Mouse (Mus musculus) kidney, adult 2 months (tissue): ENCODE results near the gene Capn15. TPM values are rescaled to one million over a fixed set of nuclear protein-coding genes. Genes with fewer than 3 reads are reported as not detected.

Experiments used
- DNase-seq: peaks from one replicate; pipeline ENCODE4 v3.0.0; 2021
- H3K27ac ChIP-seq: fragments of 200-500 bp; 2 replicates; pipeline ENCODE4 v1.5.1; 2012; ENCODE audit warnings: low read depth, low read length, control low read depth, inconsistent platforms; ENCODE audit not compliant: insufficient read depth
- H3K27me3 ChIP-seq: fragments of 200-500 bp; replicated peaks from 2 replicates; pipeline ENCODE4 v1.6.1; 2012; ENCODE audit warnings: mild to moderate bottlenecking, moderate library complexity, low read length, inconsistent platforms; ENCODE audit not compliant: control insufficient read depth, insufficient read depth
- H3K36me3 ChIP-seq: fragments of 200-500 bp; 2 replicates; pipeline ENCODE4 v1.6.1; 2012; ENCODE audit warnings: mild to moderate bottlenecking, moderate library complexity, low read length, inconsistent platforms; ENCODE audit not compliant: control insufficient read depth, insufficient read depth
- H3K4me1 ChIP-seq: fragments of 200-500 bp; 2 replicates; pipeline ENCODE4 v1.6.1; 2011; ENCODE audit warnings: low read length; ENCODE audit not compliant: control insufficient read depth, insufficient read depth
- H3K4me3 ChIP-seq: fragments of 200-500 bp; 2 replicates; pipeline ENCODE4 v1.5.1; 2011; ENCODE audit warnings: mild to moderate bottlenecking, low read depth, low read length, control low read depth; ENCODE audit not compliant: insufficient read depth
- CTCF ChIP-seq: fragments of 200-500 bp; conservative IDR thresholded peaks from 2 replicates; pipeline ENCODE4 v1.5.1; 2011; ENCODE audit warnings: low read depth, mild to moderate bottlenecking, control low read depth, low read length, moderate library complexity, mixed read lengths; ENCODE audit not compliant: insufficient read depth, insufficient read length
- POLR2A ChIP-seq: fragments of 200-500 bp; IDR thresholded peaks from one replicate; pipeline ENCODE4 v1.6.1; 2011; ENCODE audit warnings: low read depth, low read length, control low read depth
- WGBS: fragments of 180-500 bp; shearing (Covaris S2); methylation state at CpG from one replicate; pipeline ENCODE4 v1.1.7; 2018; 5-methylcytosine and 5-hydroxymethylcytosine counted together
- polyA plus RNA-seq: library from polyadenylated mRNA; depleted of rRNA; stranded (reverse); fragments of >200 nt; gene quantifications from 2 replicates; pipeline ENCODE4 v1.2.3, GENCODE M21; 2012

The Capn15 gene
- polyA plus RNA-seq, 1 experiment, result 24.0 TPM

DNA sequence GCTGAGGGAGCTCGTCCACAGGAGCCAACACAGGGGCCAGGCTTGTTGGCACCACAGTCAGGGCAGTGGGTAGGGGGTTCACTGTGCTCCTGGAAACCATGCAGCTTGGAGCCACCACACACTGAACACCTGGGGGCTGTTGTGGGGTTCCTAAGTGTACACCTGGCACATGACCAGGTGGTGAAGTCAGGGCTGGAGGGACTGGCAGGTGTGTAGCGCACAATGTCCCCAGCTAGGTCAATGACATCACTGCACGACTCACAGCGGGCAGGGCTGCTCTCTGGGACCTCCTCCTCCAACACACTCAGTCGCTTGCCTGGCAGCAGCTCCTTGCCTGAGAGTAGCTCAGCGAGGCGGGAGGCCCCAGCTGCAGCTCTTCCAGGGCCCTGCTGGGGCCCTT lies 21.3 kb downstream of the Capn15 start:
- TF ChIP-seq POLR2A (no peak), CTCF (no peak)
- 80% methylated on average over 7 of the region's 7 CpGs for WGBS
- no peak overlapping the region for H3K27ac ChIP-seq
- H3K27me3 ChIP-seq, result no peaks in the 10 kb centered on the region
- H3K4me1 ChIP-seq, result peaks cover 14% of the 10 kb centered on the region
- DNase-seq, result no peak
- no peak overlapping the region for H3K4me3 ChIP-seq
- no peaks in the 10 kb centered on the region for H3K36me3 ChIP-seq

DNA sequence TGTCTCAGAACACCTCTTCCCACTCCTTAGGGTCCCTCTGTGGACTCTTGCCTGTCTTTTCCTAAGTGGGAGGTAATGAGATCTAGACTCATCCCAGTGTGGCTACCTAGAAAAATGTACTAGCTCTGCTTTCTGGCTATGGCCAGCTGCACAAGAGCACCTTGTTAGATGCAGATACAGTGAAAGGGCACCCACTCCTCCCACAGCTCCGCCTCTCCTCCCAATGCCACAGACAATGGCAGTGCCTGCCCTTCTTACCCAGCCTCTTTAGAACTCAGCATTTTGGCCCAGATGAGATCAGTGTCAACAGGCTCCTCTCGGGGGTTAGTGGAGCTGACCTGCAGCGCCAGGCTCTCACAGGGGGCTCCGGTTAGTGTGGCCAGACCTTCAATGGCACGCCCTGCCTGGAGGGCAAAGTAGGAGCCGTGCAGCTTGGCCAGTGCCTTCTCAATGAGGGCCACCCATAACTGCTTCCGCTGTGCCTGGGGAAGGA lies 23.1 kb downstream of the Capn15 start:
- Histone ChIP-seq H3K27me3 (no peaks in the 10 kb centered on the region), H3K27ac (no peak overlapping the region), H3K36me3 (no peaks in the 10 kb centered on the region), H3K4me3 (no peak overlapping the region), H3K4me1 (0 out of 2 replicates have a peak, but pooled peaks cover 2% of the 10 kb centered on the region)
- no peak for DNase-seq
- TF ChIP-seq POLR2A (no peak), CTCF (no peak)
- WGBS, result 90% methylated on average over 7 of the region's 7 CpGs

DNA sequence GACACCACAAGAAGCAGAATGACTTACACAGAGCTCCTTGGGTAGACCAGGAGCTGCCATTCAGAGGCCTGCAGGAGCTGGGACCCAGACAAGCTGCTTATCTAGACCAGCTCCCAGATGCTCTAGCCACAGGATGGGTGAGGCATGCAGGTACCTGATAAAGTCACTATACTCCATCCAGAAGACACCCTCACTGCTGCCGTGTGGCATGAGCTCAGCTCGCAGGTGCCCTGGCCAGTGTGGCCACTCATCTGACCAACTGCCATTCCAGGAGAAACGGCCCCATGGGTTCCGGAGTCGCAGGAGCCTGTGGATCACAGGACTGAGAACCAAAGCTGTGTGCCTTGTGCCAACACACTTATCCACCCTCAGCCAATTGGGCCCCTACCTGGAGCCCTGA lies 24.0 kb downstream of the Capn15 start:
- Histone ChIP-seq H3K27ac (no peak overlapping the region), H3K4me1 (no peaks in the 10 kb centered on the region), H3K36me3 (no peaks in the 10 kb centered on the region), H3K27me3 (no peaks in the 10 kb centered on the region), H3K4me3 (no peak overlapping the region)
- no peak for TF ChIP-seq CTCF
- no peak for TF ChIP-seq POLR2A
- 91% methylated on average over 5 of the region's 5 CpGs for WGBS
- no peak for DNase-seq

DNA sequence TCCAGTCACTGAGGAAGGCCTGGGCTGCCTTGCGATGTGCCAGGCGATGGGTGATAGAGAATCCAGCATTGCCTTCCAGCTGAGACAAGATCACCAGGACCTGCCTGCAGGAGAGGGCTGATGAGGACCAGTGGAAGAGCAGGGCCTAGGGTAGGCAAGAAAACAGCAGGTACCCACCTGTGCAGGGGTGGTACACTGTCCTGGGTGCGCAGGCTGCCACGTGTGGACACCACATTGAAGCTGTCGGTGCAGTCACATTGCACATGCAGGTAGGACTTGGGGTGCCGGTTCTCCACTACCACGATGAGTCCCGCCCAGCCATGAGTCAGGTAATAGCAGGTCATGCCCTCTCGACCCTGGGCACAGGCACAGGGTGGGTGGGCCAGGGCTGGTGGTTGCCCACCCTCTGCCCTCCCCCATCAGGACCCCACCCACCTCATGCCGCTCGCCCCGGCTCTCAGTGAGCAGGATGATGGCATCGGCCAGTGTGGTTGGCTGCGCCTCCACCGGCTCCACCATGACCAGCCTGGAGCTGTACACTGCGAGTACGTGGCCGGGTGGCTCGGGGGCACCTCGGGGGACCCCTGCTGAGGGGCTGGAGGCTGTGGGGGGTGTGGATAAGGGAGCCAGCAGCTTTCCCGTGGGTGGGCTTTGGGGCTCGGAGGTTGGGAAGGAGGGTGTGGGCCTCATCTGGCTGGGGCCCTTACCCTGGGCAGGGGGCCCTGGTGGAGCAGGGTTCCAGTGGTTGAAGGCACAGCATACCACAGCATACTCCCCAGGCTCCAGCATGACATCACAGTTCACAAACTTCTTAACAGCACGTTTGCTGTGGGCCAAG lies 25.7 kb downstream of the Capn15 start:
- no peaks in the 10 kb centered on the region for H3K36me3 ChIP-seq

DNA sequence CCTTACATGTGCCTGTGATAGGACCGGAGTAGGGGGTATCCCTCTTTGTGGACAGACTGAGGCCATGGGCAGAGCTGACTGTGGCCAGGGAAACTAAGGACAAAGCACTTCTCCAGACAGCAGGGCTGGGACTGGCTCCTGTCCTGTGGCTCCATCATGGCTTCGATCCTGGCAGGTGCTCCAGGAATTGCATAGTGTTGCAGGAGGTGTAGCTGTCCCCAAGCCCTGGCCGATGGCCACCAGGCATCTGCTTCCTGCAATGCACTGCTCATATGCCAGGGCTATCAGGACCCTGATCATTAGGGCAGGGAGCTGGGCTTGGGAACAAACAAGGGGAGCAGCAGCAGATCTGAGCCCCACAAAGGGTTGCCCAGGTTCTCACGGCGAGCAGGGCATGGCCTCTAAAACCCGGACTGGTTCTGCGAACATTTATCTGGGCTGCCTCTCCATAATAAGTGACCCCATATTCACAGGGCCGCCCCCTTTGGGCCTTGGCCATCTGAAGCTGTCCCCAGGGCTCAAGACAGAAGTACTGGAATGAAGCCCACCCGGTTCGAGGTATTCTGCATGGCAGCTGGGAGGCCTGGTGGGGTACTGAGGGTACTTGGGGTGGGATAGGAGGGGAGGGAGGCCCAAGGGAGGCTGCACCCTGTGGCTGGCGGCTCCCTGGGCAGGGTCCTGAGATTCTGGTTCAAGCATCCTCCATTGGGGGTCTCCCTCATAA lies 26.7 kb downstream of the Capn15 start:
- no peaks in the 10 kb centered on the region for H3K36me3 ChIP-seq
- no peak for TF ChIP-seq CTCF
- TF ChIP-seq POLR2A, result no peak
- no peaks in the 10 kb centered on the region for H3K4me1 ChIP-seq
- no peak overlapping the region for H3K27ac ChIP-seq
- DNase-seq, result no peak
- H3K27me3 ChIP-seq, result no peaks in the 10 kb centered on the region
- H3K4me3 ChIP-seq, result no peak overlapping the region
- 90% methylated on average over 11 of the region's 11 CpGs for WGBS

More for the DNA sequence above, 25.7 kb downstream of the Capn15 start:
- no peak overlapping the region for H3K27ac ChIP-seq
- TF ChIP-seq CTCF, result no peak
- no peaks in the 10 kb centered on the region for H3K27me3 ChIP-seq
- H3K4me1 ChIP-seq, result no peaks in the 10 kb centered on the region
- WGBS, result 91% methylated on average over 23 of the region's 23 CpGs
- no peak overlapping the region for H3K4me3 ChIP-seq
- DNase-seq, result no peak

DNA sequence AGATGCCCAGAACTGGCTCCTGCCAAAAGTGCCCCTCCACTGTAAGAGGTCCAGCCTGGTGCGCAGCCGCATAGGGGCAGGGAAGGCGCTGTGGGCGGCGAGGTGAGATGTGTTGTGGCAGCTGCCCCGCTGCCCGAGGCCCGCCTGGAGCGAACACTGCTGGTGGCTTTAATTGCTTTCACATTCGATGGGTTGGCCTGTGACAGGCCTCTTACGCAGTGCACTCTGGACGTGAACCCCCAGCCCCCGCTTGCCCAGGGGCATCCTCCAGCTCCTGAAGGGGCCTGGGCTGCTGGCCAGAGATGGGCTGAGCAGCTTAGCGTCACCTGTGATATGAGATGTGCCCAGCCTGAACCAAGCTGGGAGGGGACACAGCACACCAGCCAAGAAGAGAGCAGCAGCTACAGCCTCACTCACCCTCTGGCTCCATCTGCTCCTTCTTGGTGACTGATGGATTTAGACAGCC lies 28.0 kb downstream of the Capn15 start:
- WGBS, result 78% methylated on average over 14 of the region's 14 CpGs
- H3K4me1 ChIP-seq, result peaks cover 3% of the 10 kb centered on the region; the same call in 1 of the 2 replicates
- no peaks in the 10 kb centered on the region for H3K27me3 ChIP-seq
- TF ChIP-seq CTCF, result no peak
- no peak for TF ChIP-seq POLR2A
- H3K36me3 ChIP-seq, result no peaks in the 10 kb centered on the region
- H3K27ac ChIP-seq, result no peak overlapping the region
- H3K4me3 ChIP-seq, result no peak overlapping the region
- no peak for DNase-seq

DNA sequence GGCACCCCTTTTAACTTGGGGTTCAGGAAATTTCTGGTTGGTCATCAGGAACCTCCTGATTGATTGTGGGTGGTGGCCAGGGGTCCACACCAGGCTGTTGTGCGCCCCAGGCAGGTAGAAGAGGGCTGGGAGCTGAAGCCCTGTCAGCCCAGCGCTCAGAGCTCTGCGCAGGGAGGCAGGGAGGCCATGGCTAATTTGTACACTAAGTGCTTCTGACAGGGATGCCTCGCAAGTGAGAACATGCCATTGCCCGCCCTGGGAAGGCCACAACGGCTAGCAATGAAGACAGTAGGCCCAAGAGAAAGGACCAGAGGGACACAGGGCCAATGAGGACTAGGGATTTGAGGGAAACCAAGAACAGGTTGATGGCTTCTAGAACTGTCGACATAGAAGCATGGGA lies 29.0 kb downstream of the Capn15 start:
- WGBS, result 84% methylated on average over 7 of the region's 7 CpGs
- no peak overlapping the region for H3K4me3 ChIP-seq
- no peaks in the 10 kb centered on the region for H3K36me3 ChIP-seq
- no peak overlapping the region for H3K27ac ChIP-seq
- no peaks in the 10 kb centered on the region for H3K27me3 ChIP-seq
- no peak for TF ChIP-seq POLR2A
- TF ChIP-seq CTCF, result no peak
- DNase-seq, result no peak
- H3K4me1 ChIP-seq, result peaks cover 3% of the 10 kb centered on the region; the same call in 1 of the 2 replicates
